Mouse (Mus musculus) hindbrain, embryonic 16.5 days (tissue): Measurements from ENCODE around the gene Sipa1. TPM values are rescaled to one million over a fixed set of nuclear protein-coding genes. Genes with fewer than 3 reads are reported as not detected.

Experiments used
- ATAC-seq: fragments of 200-750 bp; cut with Nextera tagmentation; 2 replicates; pipeline ENCODE4 v1.8.0; 2017; ENCODE audit warnings: moderate TSS enrichment, moderate library complexity
- H3K27ac ChIP-seq: fragments of 300-500 bp; sonication (generic); 2 replicates; pipeline ENCODE4 v1.5.1; 2014; ENCODE audit warnings: low read depth, mild to moderate bottlenecking, control low read depth, low read length, moderate library complexity
- H3K27me3 ChIP-seq: fragments of 300-500 bp; sonication (generic); replicated peaks from 2 replicates; pipeline ENCODE4 v1.6.1; 2014; ENCODE audit warnings: low read length; ENCODE audit not compliant: control insufficient read depth, insufficient read depth
- H3K36me3 ChIP-seq: fragments of 300-500 bp; sonication (generic); 2 replicates; pipeline ENCODE4 v1.6.1; 2014; ENCODE audit warnings: mild to moderate bottlenecking, low read length, moderate library complexity, mixed read lengths; ENCODE audit not compliant: control insufficient read depth, insufficient read depth
- H3K4me1 ChIP-seq: fragments of 300-500 bp; sonication (generic); 2 replicates; pipeline ENCODE4 v1.6.1; 2014; ENCODE audit warnings: low read depth, low read length; ENCODE audit not compliant: control insufficient read depth, insufficient read depth
- H3K4me2 ChIP-seq: fragments of 300-500 bp; sonication (generic); 2 replicates; pipeline ENCODE4 v1.6.1; 2014; ENCODE audit warnings: mild to moderate bottlenecking, low read length, control low read depth, moderate library complexity
- H3K4me3 ChIP-seq: fragments of 300-500 bp; sonication (generic); 2 replicates; pipeline ENCODE4 v1.5.1; 2014; ENCODE audit warnings: mild to moderate bottlenecking, low read length, control low read depth, moderate library complexity
- H3K9ac ChIP-seq: fragments of 300-500 bp; sonication (generic); 2 replicates; pipeline ENCODE4 v1.6.1; 2014; ENCODE audit warnings: low read depth, mild to moderate bottlenecking, control low read depth, low read length, moderate library complexity
- H3K9me3 ChIP-seq: fragments of 300-500 bp; sonication (generic); 2 replicates; pipeline ENCODE4 v1.6.1; 2014; ENCODE audit warnings: mild to moderate bottlenecking, low read length, moderate library complexity; ENCODE audit not compliant: control insufficient read depth
- WGBS: fragments of 180-500 bp; shearing (Covaris S2); extraction: QIAGEN DNeasy Blood & Tissue Kit; methylation state at CpG from one replicate; pipeline ENCODE4 v1.1.7; 2014; 5-methylcytosine and 5-hydroxymethylcytosine counted together
- polyA plus RNA-seq: library from polyadenylated mRNA; unstranded; fragments of >200 nt; fragmentation: Nextera tagmentation; extraction: Ambion mirVana; gene quantifications from 2 replicates; pipeline ENCODE4 v1.2.1, GENCODE M21; 2015

Sipa1 gene
- polyA plus RNA-seq, 1 experiment from 2014 or later, result 14.3 TPM

GRCm38 (mm10) chr19:5641021-5641420, 22.5 kb downstream of the Sipa1 start:
- Histone ChIP-seq H3K27me3 (no peaks in the 10 kb centered on the region), H3K9ac (no peak overlapping the region; the same call in 1 of the 2 replicates), H3K27ac (no peak overlapping the region), H3K9me3 (no peaks in the 10 kb centered on the region), H3K4me2 (no peak overlapping the region), H3K36me3 (peaks cover 51% of the 10 kb centered on the region), H3K4me1 (peaks cover 19% of the 10 kb centered on the region), H3K4me3 (no peak overlapping the region)
- WGBS, result 93% methylated on average over 17 of the region's 17 CpGs
- ATAC-seq, result no peak

- Histone ChIP-seq H3K4me2 (no peak overlapping the region), H3K36me3 (peaks cover 44% of the 10 kb centered on the region), H3K27me3 (no peaks in the 10 kb centered on the region), H3K9me3 (no peaks in the 10 kb centered on the region), H3K4me1 (peaks cover 20% of the 10 kb centered on the region), H3K9ac (no peak overlapping the region), H3K4me3 (no peak overlapping the region), H3K27ac (no peak overlapping the region)
- ATAC-seq, result no peak
- WGBS, result 71% methylated on average over 9 of the region's 9 CpGs
These were observed 23.2 kb downstream of the Sipa1 start for GRCm38 (mm10) chr19:5640339-5640738.

- peak overlapping the region; percentile 96 for H3K4me2 ChIP-seq
- peak overlapping the region; percentile 75 for H3K4me3 ChIP-seq
- H3K4me1 ChIP-seq, result peaks cover 20% of the 10 kb centered on the region
- peak overlapping the region; percentile 86 for H3K9ac ChIP-seq
- peaks cover 36% of the 10 kb centered on the region for H3K36me3 ChIP-seq
- 88% methylated on average over 18 of the region's 18 CpGs for WGBS
- peak overlapping the region; percentile 93; the same call in 1 of the 2 replicates for H3K27ac ChIP-seq
- no peaks in the 10 kb centered on the region for H3K9me3 ChIP-seq
- no peaks in the 10 kb centered on the region for H3K27me3 ChIP-seq
- no peak for ATAC-seq
These were observed 25.0 kb downstream of the Sipa1 start for GRCm38 (mm10) chr19:5638416-5639005.

DNA sequence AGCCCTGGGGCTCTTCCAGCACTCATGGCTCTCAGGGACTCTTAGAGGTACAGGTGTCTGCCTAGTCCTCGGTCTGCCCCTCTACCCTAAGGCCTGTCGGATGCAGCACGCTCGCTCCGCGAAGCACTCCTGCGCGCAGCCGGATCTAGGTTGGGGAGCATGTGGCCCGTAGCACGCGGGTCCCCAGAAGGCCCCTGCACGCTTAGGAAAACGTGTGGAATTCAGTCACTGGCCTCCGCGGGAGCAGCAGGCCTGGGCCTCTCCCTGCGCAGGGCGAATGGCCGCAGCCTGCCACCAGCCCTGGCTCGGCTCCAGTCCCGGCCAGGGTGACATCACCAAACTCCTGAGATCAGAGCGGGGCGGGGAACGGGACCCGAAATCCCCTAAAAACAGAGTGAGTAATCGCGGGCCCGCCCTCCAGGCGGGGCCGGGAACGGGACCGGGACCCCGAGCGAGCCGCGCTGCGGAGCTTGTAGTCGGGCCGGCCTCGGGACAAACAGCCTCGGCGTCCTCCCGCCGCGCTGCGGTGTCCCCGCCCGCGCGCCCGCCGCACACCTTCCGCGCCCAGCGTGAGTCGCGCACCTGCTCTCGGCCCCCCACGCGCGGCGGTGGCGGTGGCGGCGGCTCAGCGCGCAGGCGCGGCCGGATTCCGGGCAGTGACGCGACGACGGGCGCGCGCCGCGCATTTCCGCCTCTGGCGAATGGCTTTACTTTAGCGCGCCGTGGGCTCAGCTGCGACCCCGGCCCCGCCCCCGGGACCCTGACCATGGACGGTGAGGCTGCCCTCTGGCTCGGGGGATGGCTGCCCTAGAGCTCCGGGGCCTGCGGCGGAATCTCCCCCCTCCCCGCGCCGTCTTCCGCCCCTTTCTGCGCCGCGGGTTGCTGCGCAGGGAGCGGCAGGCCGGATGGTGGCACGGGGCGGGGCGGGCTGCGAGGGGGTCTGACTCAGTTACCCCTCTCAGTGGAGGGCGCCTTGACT, 26.1 kb downstream of the Sipa1 start, which contains the start of gene Rela:
Rela (plus strand) TSS at position 415 of the 979 bp plus-strand sequence.
- ATAC-seq, result peak; percentile 91
- Histone ChIP-seq H3K27me3 (no peaks in the 10 kb centered on the region), H3K36me3 (peaks cover 28% of the 10 kb centered on the region), H3K9me3 (no peaks in the 10 kb centered on the region), H3K4me2 (peak within 1 kb of the TSS; percentile 96), H3K4me3 (peak within 1 kb of the TSS; percentile 75), H3K27ac (peak within 1 kb of the TSS; percentile 93), H3K4me1 (peaks cover 20% of the 10 kb centered on the region), H3K9ac (peak within 1 kb of the TSS; percentile 86)
- WGBS, result under 1% methylated on average over 80 of the region's 109 CpGs

GRCm38 (mm10) chr19:5636571-5637041, 26.9 kb downstream of the Sipa1 start:
- H3K9me3 ChIP-seq, result no peaks in the 10 kb centered on the region
- peak overlapping the region; percentile 96 for H3K4me2 ChIP-seq
- no peak; the same call in 1 of the 2 replicates for ATAC-seq
- H3K4me1 ChIP-seq, result peaks cover 20% of the 10 kb centered on the region
- H3K27ac ChIP-seq, result peak overlapping the region; percentile 93
- H3K9ac ChIP-seq, result peak overlapping the region; percentile 86
- peaks cover 21% of the 10 kb centered on the region for H3K36me3 ChIP-seq
- 36% methylated on average over 12 of the region's 12 CpGs for WGBS
- no peaks in the 10 kb centered on the region for H3K27me3 ChIP-seq
- peak overlapping the region; percentile 75 for H3K4me3 ChIP-seq

- 83% methylated on average over 7 of the region's 7 CpGs for WGBS
- no peaks in the 10 kb centered on the region for H3K27me3 ChIP-seq
- H3K36me3 ChIP-seq, result peaks cover 16% of the 10 kb centered on the region
- H3K9me3 ChIP-seq, result no peaks in the 10 kb centered on the region
- ATAC-seq, result no peak
- peaks cover 20% of the 10 kb centered on the region for H3K4me1 ChIP-seq
- H3K4me2 ChIP-seq, result peak overlapping the region; percentile 96
- H3K4me3 ChIP-seq, result no peak overlapping the region
- no peak overlapping the region; the same call in 1 of the 2 replicates for H3K27ac ChIP-seq
- no peak overlapping the region for H3K9ac ChIP-seq
These were observed 27.4 kb downstream of the Sipa1 start for GRCm38 (mm10) chr19:5636036-5636570.

DNA sequence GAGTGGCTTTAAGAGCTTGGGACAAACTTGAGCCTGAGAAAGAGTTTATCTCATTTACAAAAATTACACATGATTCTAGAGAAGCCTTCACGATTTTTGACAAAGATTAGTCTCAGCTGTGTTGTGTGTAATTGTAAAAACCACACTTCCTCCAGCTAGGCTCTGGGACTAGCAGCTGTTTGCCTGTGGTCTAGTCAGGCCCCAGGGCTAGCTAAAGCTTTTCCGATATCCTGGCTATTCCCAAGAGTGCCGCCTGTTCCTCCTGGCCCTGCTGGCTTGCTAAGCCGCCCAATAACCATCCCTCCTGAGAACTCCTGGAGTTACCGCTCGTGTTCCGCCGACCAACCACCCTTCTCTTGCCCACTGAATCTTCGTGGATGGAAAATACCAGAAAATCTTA, 31.4 kb downstream of the Sipa1 start:
- Histone ChIP-seq H3K4me1 (peaks cover 10% of the 10 kb centered on the region), H3K9ac (no peak overlapping the region), H3K27me3 (no peaks in the 10 kb centered on the region), H3K36me3 (no peaks in the 10 kb centered on the region), H3K27ac (no peak overlapping the region), H3K4me3 (no peak overlapping the region), H3K9me3 (no peaks in the 10 kb centered on the region), H3K4me2 (no peak overlapping the region)
- ATAC-seq, result no peak
- WGBS, result 80% methylated on average over 9 of the region's 9 CpGs

DNA sequence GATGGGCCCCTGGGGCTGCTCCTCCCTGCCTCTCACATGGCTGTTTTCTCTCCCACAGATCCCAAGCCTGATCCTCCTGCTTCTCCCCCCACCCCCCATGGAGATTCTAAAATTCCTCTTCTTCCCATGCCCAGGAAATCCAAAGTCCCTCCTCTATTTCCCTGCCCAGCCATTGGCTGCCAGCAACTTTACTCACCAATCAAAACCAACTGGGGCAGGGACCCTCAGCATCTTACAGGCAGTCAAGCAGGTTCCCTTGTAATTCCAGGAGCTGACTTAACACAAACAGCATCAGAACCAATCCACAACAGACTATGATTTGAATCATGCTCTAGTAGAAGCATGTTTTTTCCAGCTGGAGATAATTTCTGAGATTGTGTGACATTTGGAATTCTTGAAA, 33.6 kb downstream of the Sipa1 start:
- Histone ChIP-seq H3K27ac (no peak overlapping the region), H3K9ac (no peak overlapping the region), H3K4me1 (no peaks in the 10 kb centered on the region), H3K4me3 (no peak overlapping the region), H3K9me3 (no peaks in the 10 kb centered on the region), H3K4me2 (no peak overlapping the region), H3K36me3 (no peaks in the 10 kb centered on the region), H3K27me3 (no peaks in the 10 kb centered on the region)
- ATAC-seq, result no peak

GRCm38 (mm10) chr19:5625311-5625710, 38.2 kb downstream of the Sipa1 start:
- Histone ChIP-seq H3K4me1 (no peaks in the 10 kb centered on the region), H3K4me2 (no peak overlapping the region), H3K9me3 (no peaks in the 10 kb centered on the region), H3K27me3 (no peaks in the 10 kb centered on the region), H3K36me3 (no peaks in the 10 kb centered on the region), H3K4me3 (no peak overlapping the region), H3K27ac (no peak overlapping the region), H3K9ac (no peak overlapping the region)
- WGBS, result 81% methylated on average over 8 of the region's 8 CpGs
- ATAC-seq, result no peak
